9 mouse cellular contexts compared by ENCODE assay signal in the genomic region with DNA sequence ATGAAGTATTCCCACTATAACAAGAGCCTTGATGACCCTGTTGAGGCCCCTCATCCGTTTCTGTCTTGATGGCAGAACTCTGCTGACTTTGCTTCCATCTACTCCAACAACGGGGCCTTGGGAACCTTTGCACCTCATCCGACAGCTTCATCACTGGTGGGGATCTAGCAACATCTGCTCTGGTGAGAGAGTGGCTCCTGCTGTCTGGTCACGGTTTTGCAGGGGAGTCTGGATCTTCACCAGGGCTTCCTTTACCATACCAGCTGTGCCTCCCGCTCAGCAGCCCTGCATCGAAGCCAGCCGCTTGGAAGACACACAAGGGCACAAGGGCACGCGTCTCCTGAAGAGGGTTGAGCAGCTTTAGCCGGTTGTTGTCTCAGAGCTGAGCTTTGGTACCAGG.
A peak's percentile ranks its signal among the peaks of the same experiment; 100 is the strongest.
DNase-seq lines count a peak whose midpoint lies in the region; ATAC-seq and TF ChIP-seq lines count a peak whose summit lies in the region.
"Had no signal": no experiment of that assay in that cellular context is flagged by ENCODE, and none has a peak within 500 bp of the region (broad histone marks: within the 10 kb centered on the region; RNA-seq: fewer than 3 reads in every experiment).

No protein-coding gene starts in this region.

- WGBS in lung, embryonic 14.5 days: 19% methylated on average over 10 of the region's 10 CpGs
- 32% methylated on average over 10 of the region's 10 CpGs for WGBS in stomach, embryonic 14.5 days

- no peaks in the 10 kb centered on the region for H3K36me3 ChIP-seq in lung, embryonic 14.5 days (ENCODE audit: insufficient read depth)
- H3K36me3 ChIP-seq in stomach, embryonic 14.5 days (ENCODE audit: control insufficient read depth, insufficient read depth, low read length): no peaks in the 10 kb centered on the region
- H3K36me3 ChIP-seq: embryonic facial prominence, embryonic 12.5 days had no signal

- H3K4me1 ChIP-seq in lung, embryonic 14.5 days (ENCODE audit: insufficient read depth): no peaks in the 10 kb centered on the region
- no peaks in the 10 kb centered on the region for H3K4me1 ChIP-seq in stomach, embryonic 14.5 days (ENCODE audit: control insufficient read depth, insufficient read depth, low read length)
- H3K4me1 ChIP-seq: embryonic facial prominence, embryonic 12.5 days had no signal

- H3K27ac ChIP-seq in lung, embryonic 14.5 days (ENCODE audit: low read depth): no peak overlapping the region
- H3K27ac ChIP-seq in stomach, embryonic 14.5 days (ENCODE audit: low read length): no peak overlapping the region
- H3K27ac ChIP-seq: embryonic facial prominence, embryonic 12.5 days had no signal

- no peaks in the 10 kb centered on the region for H3K27me3 ChIP-seq in lung, embryonic 14.5 days (ENCODE audit: insufficient read depth, low read length)
- H3K27me3 ChIP-seq in stomach, embryonic 14.5 days (ENCODE audit: control insufficient read depth, insufficient read depth, low read length): no peaks in the 10 kb centered on the region
- H3K27me3 ChIP-seq: embryonic facial prominence, embryonic 12.5 days had no signal

- peak; percentile 71 for TF ChIP-seq CTCF in lung, embryonic 14.5 days (IDR thresholded peaks at IDR 0.05; ENCODE audit: low read depth)

- no peak overlapping the region for H3K4me2 ChIP-seq in lung, embryonic 14.5 days
- H3K4me2 ChIP-seq in stomach, embryonic 14.5 days (replicated peaks; ENCODE audit: low read depth, low read length): no peak overlapping the region
- H3K4me2 ChIP-seq: embryonic facial prominence, embryonic 12.5 days had no signal

- no peaks in the 10 kb centered on the region for H3K9me3 ChIP-seq in lung, embryonic 14.5 days (ENCODE audit: low read depth, low read length)
- H3K9me3 ChIP-seq in stomach, embryonic 14.5 days (ENCODE audit: control insufficient read depth, low read depth, low read length): no peaks in the 10 kb centered on the region
- H3K9me3 ChIP-seq: embryonic facial prominence, embryonic 12.5 days had no signal

- H3K4me3 ChIP-seq in lung, embryonic 14.5 days (ENCODE audit: low read depth, low read length): no peak overlapping the region
- no peak overlapping the region for H3K4me3 ChIP-seq in stomach, embryonic 14.5 days (ENCODE audit: low read depth, low read length)
- H3K4me3 ChIP-seq: embryonic facial prominence, embryonic 12.5 days had no signal

- ATAC-seq in lung, embryonic 14.5 days (ENCODE audit: insufficient read depth): peak; percentile 80; the same call in 1 of the 2 replicates
- ATAC-seq in stomach, embryonic 14.5 days (ENCODE audit: insufficient number of reproducible peaks, insufficient read depth, low FRiP score, low read depth): 0 out of 2 replicates have a peak, but pooled peaks have one; percentile 28

- H3K9ac ChIP-seq in lung, embryonic 14.5 days: no peak overlapping the region
- H3K9ac ChIP-seq in stomach, embryonic 14.5 days (replicated peaks; ENCODE audit: low read depth, low read length): no peak overlapping the region
- H3K9ac ChIP-seq: embryonic facial prominence, embryonic 12.5 days had no signal

- peak; percentile 59 to 60 for DNase-seq in cerebellum, postnatal 10 days
- DNase-seq in cerebellum, adult 11-12 months: no peak
- peak; percentile 59 for DNase-seq in lung, embryonic 14.5 days
- no peak for DNase-seq in lung, postnatal 25 days (ENCODE audit: low spot score)
- peak; percentile 51 for DNase-seq in heart, postnatal 4 days
- peak; percentile 25 to 28 for DNase-seq in lung, postnatal 4 days
- DNase-seq in gastrocnemius, postnatal 10 days: no peak

Comparison
In these comparisons a context has a peak if more than half of its experiments do, and no peak if none do; other contexts are left out.
1. DNase-seq: peak in cerebellum, postnatal 10 days (2 of 2), lung, embryonic 14.5 days (single experiment), heart, postnatal 4 days (single experiment) and lung, postnatal 4 days (2 of 2); none in cerebellum, adult 11-12 months (single experiment), lung, postnatal 25 days (single experiment) and gastrocnemius, postnatal 10 days (single experiment).